Mouse (Mus musculus) heart, postnatal 0 days (tissue): Measurements from ENCODE around the gene Ebi3. TPM values are rescaled to one million over a fixed set of nuclear protein-coding genes. Genes with fewer than 3 reads are reported as not detected.

Experiments used
- ATAC-seq: fragments of 200-750 bp; cut with Nextera tagmentation; 2 replicates; pipeline ENCODE4 v1.8.0; 2017; ENCODE audit warnings: low read depth, moderate number of reproducible peaks, moderate library complexity; ENCODE audit not compliant: insufficient read depth
- DNase-seq: peaks from one replicate; pipeline ENCODE4 v3.0.0-alpha.2; 2016; ENCODE audit warnings: low spot score
- H3K27ac ChIP-seq: fragments of 300-500 bp; sonication (generic); 2 replicates; pipeline ENCODE4 v1.5.1; 2014; ENCODE audit warnings: low read depth, mild to moderate bottlenecking
- H3K27me3 ChIP-seq: fragments of 300-500 bp; sonication (generic); 2 replicates; pipeline ENCODE4 v1.6.1; 2014; ENCODE audit warnings: low read length, mixed read lengths; ENCODE audit not compliant: control insufficient read depth, insufficient read depth
- H3K36me3 ChIP-seq: fragments of 300-500 bp; sonication (generic); replicated peaks from 2 replicates; pipeline ENCODE4 v1.6.1; 2014; ENCODE audit warnings: low read length, mixed read lengths; ENCODE audit not compliant: control insufficient read depth, insufficient read depth
- H3K4me1 ChIP-seq: fragments of 300-500 bp; sonication (generic); 2 replicates; pipeline ENCODE4 v1.6.1; 2014; ENCODE audit warnings: antibody characterized with exemption; ENCODE audit not compliant: control insufficient read depth, insufficient read depth
- H3K4me2 ChIP-seq: fragments of 300-500 bp; sonication (generic); 2 replicates; pipeline ENCODE4 v1.6.1; 2014; ENCODE audit warnings: low read depth, mild to moderate bottlenecking, low read length, moderate library complexity
- H3K4me3 ChIP-seq: fragments of 300-500 bp; sonication (generic); 2 replicates; pipeline ENCODE4 v1.5.1; 2014; ENCODE audit warnings: low read depth, low read length
- H3K9ac ChIP-seq: fragments of 300-500 bp; sonication (generic); replicated peaks from 2 replicates; pipeline ENCODE4 v1.6.1; 2014; ENCODE audit warnings: low read depth, low read length, mixed read lengths
- H3K9me3 ChIP-seq: fragments of 300-500 bp; sonication (generic); replicated peaks from 2 replicates; pipeline ENCODE4 v1.6.1; 2016; ENCODE audit warnings: low read length; ENCODE audit not compliant: control insufficient read depth
- CTCF ChIP-seq: IDR thresholded peaks from 2 replicates; pipeline ENCODE4 v1.5.1; 2016; ENCODE audit warnings: antibody characterized with exemption, control low read depth, low read depth
- EP300 ChIP-seq: IDR thresholded peaks from 2 replicates; pipeline ENCODE4 v1.6.1; 2016; ENCODE audit warnings: antibody characterized with exemption, low read depth
- WGBS: fragments of 180-500 bp; shearing (Covaris S2); extraction: QIAGEN DNeasy Blood & Tissue Kit; methylation state at CpG from one replicate; pipeline ENCODE4 v1.1.7; 2014; 5-methylcytosine and 5-hydroxymethylcytosine counted together
- polyA plus RNA-seq: library from polyadenylated mRNA; unstranded; fragments of >200 nt; fragmentation: Nextera tagmentation; extraction: Ambion mirVana; gene quantifications from 2 replicates; pipeline ENCODE4 v1.2.1, GENCODE M21; 2015
- total RNA-seq: library from RNA; depleted of rRNA; stranded (reverse); fragments of >200 nt; gene quantifications from 2 replicates; pipeline ENCODE4 v1.2.3, GENCODE M21; 2014; ENCODE audit warnings: low replicate concordance

The Ebi3 gene
- total and polyA plus RNA-seq, 2 experiments from 2014 or later, result 0.37 TPM; not detected in 1

- Histone ChIP-seq H3K4me1 (peaks cover 4% of the 10 kb centered on the region; the same call in 1 of the 2 replicates), H3K36me3 (no peaks in the 10 kb centered on the region), H3K27ac (no peak overlapping the region), H3K4me3 (no peak overlapping the region), H3K9ac (no peak overlapping the region), H3K27me3 (peaks cover 21% of the 10 kb centered on the region; the same call in 1 of the 2 replicates), H3K9me3 (no peaks in the 10 kb centered on the region), H3K4me2 (no peak overlapping the region)
- 32% methylated on average over 16 of the region's 16 CpGs for WGBS
- TF ChIP-seq EP300 (no peak), CTCF (no peak)
- ATAC-seq (no peak), DNase-seq (no peak)
Observed at GRCm38 (mm10) chr17:55954229-55954628, 1.8 kb downstream of the Ebi3 start.

- H3K4me3 ChIP-seq, result peak overlapping the region; percentile 25
- no peak overlapping the region for H3K9ac ChIP-seq
- ATAC-seq (no peak), DNase-seq (no peak)
- H3K27ac ChIP-seq, result no peak overlapping the region
- no peaks in the 10 kb centered on the region for H3K9me3 ChIP-seq
- H3K4me1 ChIP-seq, result peaks cover 4% of the 10 kb centered on the region; the same call in 1 of the 2 replicates
- H3K4me2 ChIP-seq, result peak overlapping the region; percentile 47
- peaks cover 21% of the 10 kb centered on the region; the same call in 1 of the 2 replicates for H3K27me3 ChIP-seq
- WGBS, result 2% methylated on average over 25 of the region's 26 CpGs
- TF ChIP-seq CTCF (no peak), EP300 (no peak)
- 0 out of 2 replicates have a peak, but pooled peaks cover 5% of the 10 kb centered on the region for H3K36me3 ChIP-seq
Observed at GRCm38 (mm10) chr17:55956129-55956528, 3.7 kb downstream of the Ebi3 start.

GRCm38 (mm10) chr17:55956591-55956990 lies 4.2 kb downstream of the Ebi3 start:
- Histone ChIP-seq H3K36me3 (peaks cover 10% of the 10 kb centered on the region; the same call in 1 of the 2 replicates), H3K27me3 (peaks cover 21% of the 10 kb centered on the region; the same call in 1 of the 2 replicates), H3K9ac (no peak overlapping the region), H3K4me3 (no peak overlapping the region), H3K4me2 (no peak overlapping the region), H3K4me1 (peaks cover 4% of the 10 kb centered on the region; the same call in 1 of the 2 replicates), H3K27ac (no peak overlapping the region), H3K9me3 (no peaks in the 10 kb centered on the region)
- ATAC-seq (no peak), DNase-seq (no peak)
- no peak for TF ChIP-seq CTCF
- no peak for TF ChIP-seq EP300
- 40% methylated on average over 6 of the region's 6 CpGs for WGBS

- TF ChIP-seq EP300 (no peak), CTCF (peak; percentile 78)
- ATAC-seq (no peak), DNase-seq (peak; percentile 76)
- Histone ChIP-seq H3K4me1 (peaks cover 4% of the 10 kb centered on the region; the same call in 1 of the 2 replicates), H3K36me3 (peaks cover 15% of the 10 kb centered on the region), H3K27me3 (peaks cover 21% of the 10 kb centered on the region; the same call in 1 of the 2 replicates), H3K9me3 (no peaks in the 10 kb centered on the region), H3K9ac (no peak overlapping the region), H3K4me2 (no peak overlapping the region), H3K27ac (no peak overlapping the region), H3K4me3 (no peak overlapping the region)
- WGBS, result 14% methylated on average over 9 of the region's 9 CpGs
Observed at GRCm38 (mm10) chr17:55957168-55957567, 4.7 kb downstream of the Ebi3 start.

- Histone ChIP-seq H3K9me3 (no peaks in the 10 kb centered on the region), H3K27me3 (peaks cover 21% of the 10 kb centered on the region; the same call in 1 of the 2 replicates), H3K4me1 (peaks cover 4% of the 10 kb centered on the region; the same call in 1 of the 2 replicates), H3K36me3 (peaks cover 19% of the 10 kb centered on the region), H3K27ac (peak overlapping the region; percentile 95; the same call in 1 of the 2 replicates), H3K4me3 (no peak overlapping the region; the same call in 1 of the 2 replicates), H3K9ac (no peak overlapping the region; the same call in 1 of the 2 replicates), H3K4me2 (peak overlapping the region; percentile 59)
- no peak for ATAC-seq
- TF ChIP-seq CTCF, result no peak
- TF ChIP-seq EP300, result no peak
- DNase-seq, result no peak
- WGBS, result 76% methylated on average over 13 of the region's 13 CpGs
Observed at GRCm38 (mm10) chr17:55957726-55958583, 5.5 kb downstream of the Ebi3 start.
